Mouse (Mus musculus): ENCODE measurements at regions not wholly inside any gene's neighbourhood (a gene's known extent, or its start where the extent isn't known, plus 50 kb on each side); places are given as distances from the start of the nearest gene placed in this dataset.

DNA sequence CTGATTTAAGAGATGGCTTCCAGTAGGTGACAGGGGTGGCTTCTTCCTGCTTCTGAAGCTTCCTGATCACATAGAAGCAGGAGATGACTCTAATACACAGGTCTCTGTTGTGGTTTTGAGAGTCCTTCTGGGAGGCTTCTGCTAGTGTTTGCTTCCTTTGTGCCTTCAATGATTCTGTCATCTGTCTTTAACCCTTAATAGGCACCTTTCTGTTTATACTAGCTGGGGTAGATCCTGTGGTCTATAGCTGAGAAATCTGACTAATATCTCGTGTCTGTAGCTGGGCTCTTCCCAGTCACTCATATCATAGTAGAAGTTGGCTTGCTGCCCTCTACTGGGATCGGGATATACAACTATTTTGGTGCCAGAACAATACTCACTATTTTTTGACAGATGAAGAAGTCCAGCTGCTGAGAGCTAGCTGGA is 50.2 kb upstream of the Zfand6 start:
- no peaks in the 10 kb centered on the region for H3K4me1 ChIP-seq (replicated peaks; ENCODE audit: control insufficient read depth, insufficient read depth, low read length)
- ATAC-seq (ENCODE audit: low read depth) = peak; percentile 73
- H3K27ac ChIP-seq (ENCODE audit: low read length) = no peak overlapping the region
- no peaks in the 10 kb centered on the region for H3K36me3 ChIP-seq (ENCODE audit: control insufficient read depth, insufficient read depth, low read length)
- H3K4me3 ChIP-seq (ENCODE audit: low read length) = no peak overlapping the region
- no peaks in the 10 kb centered on the region for H3K9me3 ChIP-seq (ENCODE audit: control insufficient read depth, low read length)
- 4% methylated on average over 2 of the region's 2 CpGs for WGBS
- no peak overlapping the region for H3K4me2 ChIP-seq (ENCODE audit: low read depth, low read length)
- no peak overlapping the region for H3K9ac ChIP-seq (ENCODE audit: low read length)
- no peaks in the 10 kb centered on the region for H3K27me3 ChIP-seq (ENCODE audit: control insufficient read depth, insufficient read depth, low read depth, low read length)

All from lung, embryonic 16.5 days (tissue).